Mouse (Mus musculus) cerebellum, adult 9-10 months (tissue): ENCODE data around the gene Rpap3.

ENCODE experiments used
- DNase-seq: peaks from one replicate; pipeline ENCODE4 v3.0.0; 2022

Gene Rpap3

DNA sequence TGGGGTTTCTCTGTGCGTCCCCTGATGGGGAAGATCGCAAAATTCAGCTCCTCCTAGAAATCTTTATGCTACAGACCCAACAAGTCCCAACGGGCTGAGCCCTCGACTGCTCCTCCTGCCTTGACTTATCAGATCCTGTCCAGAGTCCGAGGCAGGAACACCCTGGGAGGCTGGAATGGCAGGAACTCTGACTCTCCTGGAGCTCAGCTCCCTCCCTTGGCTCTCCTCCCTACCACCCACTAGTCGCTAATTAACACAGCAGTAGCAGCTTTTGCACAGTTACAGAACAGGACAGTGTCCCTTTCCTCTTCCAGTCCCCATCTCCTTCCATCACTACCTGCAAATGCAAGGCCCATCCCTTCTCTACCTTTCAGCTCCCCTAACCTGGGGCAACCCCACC lies 24.7 kb upstream of the Rpap3 start:
- no peak for DNase-seq

DNA sequence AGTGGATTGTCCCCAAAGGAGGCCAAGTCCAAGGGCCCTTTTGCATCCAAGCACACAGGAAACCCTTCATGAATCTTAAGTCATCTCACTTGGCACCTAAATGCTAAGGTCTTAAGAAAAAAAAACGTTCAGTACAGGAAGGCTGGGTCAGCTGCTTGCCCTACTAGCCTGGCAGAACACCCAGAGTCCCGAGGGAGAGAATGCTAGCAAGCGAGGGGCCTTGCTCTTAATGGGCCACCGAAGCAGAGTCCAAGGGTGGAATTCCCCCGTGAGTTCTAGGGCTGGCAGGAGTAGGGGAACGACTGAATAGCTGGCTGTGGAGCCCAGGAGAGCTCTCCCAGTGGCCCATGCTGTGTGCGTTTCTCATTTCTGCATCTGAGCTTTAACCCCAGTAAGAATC lies 23.2 kb upstream of the Rpap3 start:
- peak; percentile 7 for DNase-seq

DNA sequence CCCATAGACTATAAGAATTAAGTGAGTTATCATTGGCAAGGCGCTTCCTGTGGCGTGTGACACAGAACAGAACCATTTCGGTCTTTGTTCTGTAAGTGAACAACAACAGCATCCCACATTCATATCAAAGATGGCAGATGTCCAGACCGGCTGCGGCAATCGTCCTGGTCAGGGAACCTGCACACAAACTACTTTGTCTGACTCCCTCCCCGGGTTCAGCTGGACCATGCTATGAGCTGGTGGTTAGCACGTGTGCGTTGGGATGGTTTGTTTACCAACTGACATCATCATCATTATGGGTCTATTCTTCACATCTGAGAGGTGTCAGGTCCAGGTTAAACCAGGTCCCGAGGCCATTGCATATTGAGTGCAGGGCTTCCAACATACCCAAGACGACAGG lies 22.8 kb upstream of the Rpap3 start:
- no peak for DNase-seq

DNA sequence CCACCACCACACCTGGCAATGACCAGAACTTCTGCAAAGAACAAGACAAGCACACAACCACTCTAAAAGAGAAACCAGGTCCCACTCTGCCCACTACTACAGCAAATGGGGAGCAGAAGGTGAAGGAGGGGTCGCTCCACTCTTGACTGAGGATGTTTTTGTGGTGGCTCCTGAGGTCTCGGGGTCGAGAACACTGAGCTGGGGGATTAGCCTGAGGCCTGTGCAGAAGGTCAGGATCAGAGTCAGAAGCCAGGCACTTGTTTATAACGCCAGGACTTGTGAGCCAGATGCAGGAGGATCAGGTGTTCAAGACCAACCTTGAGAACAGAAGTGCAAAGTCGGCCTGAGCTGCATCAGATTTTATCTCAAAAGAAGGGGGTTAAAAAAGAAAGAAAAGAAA lies 21.9 kb upstream of the Rpap3 start:
- no peak for DNase-seq

DNA sequence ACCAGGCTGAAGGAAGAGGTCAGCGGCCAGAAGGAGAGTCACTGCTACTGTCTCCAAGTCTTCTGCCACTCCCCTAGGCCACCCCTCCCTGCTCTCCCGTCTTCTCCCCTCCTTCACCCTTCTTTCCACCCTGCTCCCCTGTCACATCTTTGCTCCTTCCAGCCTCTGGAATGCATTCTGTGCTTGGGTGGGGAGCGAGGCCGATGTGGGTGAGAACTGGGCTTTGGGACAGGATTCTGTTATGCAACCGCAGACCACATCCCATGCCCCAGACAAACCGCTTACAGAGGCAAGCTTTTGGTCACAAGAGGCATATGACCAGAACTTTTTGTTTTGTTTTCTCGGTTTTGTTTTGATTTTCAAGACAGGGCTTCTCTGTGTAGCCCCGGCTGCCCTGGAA lies 21.4 kb upstream of the Rpap3 start:
- no peak for DNase-seq

DNA sequence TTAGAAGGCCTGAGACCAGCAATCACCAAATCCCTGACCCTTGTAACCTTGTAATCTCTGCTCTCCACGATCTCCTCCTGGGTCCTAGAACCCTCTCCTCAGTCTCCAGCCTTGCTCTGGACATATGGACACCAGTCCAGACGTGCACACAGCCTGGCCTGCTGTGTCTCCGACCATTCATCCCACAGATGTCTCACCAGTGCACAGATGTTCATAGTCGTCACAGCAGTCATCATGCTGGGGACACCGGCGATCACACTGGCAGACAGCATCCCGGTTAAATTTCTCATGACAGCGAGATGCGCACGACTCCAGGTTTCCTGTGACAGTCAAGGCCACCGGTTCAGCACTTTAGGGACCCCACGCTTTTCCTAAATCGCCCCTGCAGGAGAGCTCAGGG lies 20.7 kb upstream of the Rpap3 start:
- DNase-seq = no peak

DNA sequence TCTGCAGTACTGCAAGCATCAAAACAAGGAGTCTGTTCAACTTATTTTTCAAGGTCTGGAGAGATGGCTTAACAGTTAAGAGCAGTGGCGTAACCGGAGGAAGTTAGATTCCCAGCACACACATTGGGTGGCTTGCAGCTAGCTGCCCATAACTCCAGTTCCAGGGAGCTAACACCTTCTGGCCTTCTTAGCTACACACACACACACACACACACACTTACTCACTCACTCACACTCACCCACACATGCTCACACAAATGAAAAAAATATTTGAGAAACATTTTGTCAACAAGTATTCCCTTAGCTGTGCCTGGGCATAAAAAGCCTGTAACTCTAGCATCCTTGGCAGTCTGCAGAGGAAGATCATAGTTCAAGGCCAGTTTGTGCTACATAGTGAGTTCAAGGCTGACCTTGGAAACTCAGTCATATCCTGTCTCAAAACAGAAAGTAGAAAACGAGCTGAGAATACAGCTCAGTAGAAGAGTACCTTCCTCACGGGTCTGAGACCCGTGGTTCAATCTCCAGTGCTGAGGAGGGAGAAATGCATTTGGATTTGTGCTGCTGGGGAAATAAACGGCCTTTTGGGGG lies 19.7 kb upstream of the Rpap3 start:
- no peak for DNase-seq

DNA sequence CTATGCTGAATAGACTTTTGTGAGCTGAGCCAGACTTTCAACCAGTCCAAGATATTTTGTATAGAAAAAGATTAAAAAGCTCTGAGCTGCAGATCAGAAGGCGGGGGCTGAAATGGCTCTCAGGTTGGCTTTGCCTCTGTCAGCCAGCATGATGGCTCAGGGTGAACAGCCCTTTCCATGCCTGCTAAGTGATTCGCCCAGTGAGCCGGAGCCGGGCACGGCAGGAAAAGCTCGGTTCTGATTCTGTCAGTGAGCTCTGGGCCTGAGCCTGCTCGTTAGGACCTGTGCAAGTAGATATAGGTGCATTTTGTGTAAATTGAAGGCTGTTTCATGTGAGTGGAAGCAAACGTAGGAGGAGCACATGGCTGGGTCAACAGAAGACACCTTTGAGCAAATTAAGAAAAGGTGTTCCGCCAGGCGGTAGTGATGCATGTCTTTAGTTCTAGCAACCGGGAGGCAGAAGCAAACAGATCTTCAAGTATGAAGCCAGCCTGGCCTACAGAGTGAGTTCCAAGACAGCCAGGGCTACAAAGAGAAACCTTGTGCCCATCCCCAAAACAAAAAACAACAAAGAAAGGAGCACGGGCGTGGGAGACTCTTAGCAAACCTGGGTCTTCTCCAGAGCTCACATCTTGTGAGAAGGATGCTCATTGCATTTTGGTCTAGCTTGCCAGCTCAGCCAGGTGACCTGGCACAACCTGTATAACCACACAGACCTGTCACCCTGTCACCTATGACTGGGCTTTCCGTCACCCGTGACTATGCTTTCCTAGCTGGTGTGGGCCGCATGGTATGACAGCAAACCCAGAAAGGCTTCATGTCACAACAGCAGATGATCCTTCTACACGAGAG lies 18.9 kb upstream of the Rpap3 start:
- no peak for DNase-seq

DNA sequence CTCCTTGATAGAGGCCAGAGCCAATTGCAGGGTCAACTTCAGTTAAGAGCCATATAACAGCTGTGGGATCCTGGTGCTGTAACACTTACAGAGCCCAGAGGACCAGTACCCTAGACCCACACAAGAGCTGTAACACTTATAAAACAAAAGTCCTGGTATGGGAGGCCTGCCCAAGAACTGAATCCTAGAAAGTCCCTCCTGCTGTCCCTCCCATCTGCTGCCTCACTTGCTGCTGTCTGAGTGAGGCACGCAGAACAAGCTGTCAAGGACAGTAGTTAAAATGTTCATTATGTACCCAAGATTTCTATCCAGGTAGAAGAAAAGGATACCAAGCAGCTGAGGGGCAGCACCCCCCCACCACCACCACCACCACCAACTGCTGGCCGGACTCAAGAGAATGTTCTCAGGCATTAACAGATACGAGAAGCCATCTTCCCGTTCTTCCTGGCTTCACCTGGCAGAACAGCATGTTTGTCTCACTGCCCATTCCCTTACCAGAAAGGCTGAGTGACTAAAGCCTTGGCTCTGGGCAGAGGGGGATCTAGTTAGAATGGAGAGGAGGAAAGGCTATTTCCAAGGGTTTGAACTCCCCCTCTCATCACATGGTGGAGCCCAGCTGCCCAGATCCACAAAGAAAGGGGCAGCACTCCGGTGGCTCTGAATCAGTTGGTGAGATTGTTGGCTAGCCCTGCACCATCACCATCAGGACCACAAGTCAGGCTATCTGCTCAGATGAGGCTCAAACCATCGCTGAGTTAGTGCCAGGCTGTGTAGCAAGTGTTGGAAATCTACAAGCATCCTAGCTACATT lies 18.1 kb upstream of the Rpap3 start:
- DNase-seq = peak; percentile 60

DNA sequence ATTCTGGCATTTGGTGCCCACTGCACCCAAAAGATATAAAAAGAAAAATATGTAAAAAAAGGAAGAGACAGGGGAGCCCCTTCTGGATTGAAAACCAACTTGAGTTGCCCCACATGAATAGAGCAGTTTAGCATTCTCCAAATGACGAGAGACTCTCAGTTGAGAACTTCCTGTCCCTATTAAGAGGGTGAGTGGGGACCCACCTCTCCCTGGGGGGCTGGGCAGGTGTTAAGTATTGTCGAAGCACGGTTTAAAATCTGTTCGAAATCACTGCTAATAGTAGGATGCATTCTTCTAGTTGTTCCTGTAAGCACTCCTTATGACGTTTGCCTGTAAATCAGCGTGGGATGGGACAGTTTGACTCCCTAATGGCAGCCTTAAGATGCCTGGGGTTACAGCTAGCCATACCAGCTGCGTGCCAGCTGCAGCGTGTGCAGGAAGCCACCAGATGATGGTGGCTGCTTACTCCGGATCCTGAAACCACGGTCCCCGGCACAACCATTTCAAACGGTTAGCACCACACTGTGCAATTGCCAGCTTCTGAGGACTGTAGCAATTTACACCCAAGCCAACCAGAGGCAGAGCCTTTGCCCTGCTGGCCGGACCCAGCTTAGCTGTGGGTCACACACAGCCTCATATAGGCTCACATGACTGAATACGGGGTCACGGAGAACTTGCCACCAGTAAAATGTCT lies 15.5 kb upstream of the Rpap3 start:
- no peak for DNase-seq

DNA sequence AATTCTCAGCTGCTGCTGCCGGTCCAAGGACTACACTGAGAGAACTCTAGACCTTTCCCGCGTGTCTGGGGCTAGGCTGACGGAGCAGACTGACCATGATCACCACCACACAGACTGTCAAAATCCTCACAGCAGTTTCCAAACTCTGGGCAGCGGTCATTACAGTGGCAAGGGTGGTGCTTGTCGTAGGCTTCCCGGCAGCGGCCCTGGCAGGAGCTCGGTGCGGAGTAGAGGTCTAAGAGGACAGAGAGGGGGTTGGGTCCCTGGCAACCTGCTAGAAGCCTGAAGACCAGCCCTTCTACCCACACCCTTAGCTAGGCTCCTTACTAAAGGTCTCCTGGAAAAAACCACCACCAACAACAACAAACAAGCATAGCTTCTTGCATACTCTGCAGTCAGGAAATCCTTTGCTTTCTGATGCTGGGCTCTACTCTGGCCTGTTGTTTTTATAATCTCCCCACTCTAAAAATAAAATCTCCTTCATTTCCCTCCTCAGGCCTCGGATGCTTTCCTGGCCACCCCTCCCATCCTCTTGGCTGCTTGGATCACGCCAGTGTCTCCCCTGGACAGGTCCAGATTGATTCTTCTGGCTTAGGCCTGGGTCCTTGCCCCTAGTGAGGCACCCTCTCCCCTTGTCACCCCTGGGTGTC lies 14.5 kb upstream of the Rpap3 start:
- DNase-seq = no peak

DNA sequence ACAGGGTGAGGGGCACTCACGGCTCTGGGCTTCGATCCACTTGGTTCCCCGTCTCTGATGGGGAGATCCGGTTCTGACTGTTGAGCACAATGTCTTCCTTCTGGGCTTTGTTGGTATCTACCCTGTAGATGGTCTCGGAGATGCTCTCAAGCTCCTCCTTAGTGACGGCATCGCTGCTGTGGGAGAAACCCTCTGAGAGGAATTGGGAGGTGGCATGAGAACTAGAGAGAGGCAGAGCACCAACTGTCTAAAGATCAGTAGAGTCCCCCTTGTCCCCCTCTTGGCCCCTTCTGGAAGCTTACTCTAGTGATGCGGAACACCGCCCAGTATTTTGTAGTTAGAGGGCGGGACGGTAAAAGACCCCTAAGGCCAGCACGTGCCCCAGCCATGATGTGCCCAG lies 13.9 kb upstream of the Rpap3 start:
- no peak for DNase-seq

DNA sequence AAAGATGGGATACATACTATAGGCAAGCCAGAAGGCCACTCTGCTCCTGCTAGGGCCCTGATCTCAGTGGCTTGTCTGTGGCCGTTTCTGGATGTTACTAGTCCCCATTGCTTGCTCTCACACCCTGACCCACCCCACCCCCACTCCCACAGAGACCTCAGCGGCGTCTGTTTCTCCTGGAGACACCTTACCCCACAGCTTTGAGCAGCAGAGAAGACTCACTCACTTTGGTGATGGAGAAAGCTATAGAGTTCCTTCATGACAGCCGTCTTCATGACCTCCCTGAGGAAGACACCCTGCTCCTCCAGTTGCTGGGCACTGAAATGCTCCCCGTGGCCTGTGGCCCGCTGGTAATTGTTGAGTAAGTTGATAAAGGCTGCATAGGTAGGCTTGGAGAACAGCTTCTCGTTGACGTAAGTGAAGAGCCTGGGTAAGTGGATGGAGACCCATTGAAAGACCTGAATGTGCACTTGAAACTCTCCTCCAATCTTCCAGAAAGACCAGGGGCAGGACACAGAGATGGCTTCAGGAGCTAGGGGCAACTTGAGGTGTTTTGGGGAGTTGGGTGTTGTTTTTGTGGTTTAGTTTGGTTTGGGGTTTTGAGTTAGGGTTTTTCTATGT lies 13.0 kb upstream of the Rpap3 start:
- DNase-seq = no peak

DNA sequence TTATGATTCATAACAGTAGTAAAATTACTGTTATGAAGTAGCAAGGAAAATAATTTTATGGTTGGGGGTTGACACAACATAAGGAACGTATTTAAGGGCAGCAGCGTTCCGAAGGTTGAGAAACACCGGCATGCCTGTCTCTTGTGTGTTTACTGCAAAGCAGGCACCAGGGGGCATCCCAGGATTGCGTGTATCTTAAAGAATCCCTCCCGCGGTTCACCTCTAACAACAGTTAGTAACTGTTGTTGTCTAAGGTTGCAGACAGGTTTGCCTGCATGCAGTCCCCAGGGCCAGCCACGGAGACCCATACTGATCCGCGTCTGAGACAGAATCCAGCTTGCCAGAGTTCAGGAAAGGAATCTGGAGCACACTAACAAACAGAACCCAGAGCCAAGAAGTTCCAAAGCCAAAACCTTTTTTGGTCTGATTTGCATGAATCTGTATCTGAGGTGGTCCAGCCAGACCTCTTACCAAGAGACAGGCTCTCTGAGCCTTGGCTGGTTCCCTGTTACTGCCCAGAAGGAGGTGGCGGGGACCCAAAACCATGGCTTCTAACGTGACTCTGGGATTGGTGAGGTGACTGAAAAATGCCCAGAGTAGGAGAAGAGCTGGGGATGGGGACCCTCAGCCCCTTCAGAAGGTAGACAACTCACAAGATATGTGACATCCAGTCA lies 12.4 kb upstream of the Rpap3 start:
- peak; percentile 26 for DNase-seq

DNA sequence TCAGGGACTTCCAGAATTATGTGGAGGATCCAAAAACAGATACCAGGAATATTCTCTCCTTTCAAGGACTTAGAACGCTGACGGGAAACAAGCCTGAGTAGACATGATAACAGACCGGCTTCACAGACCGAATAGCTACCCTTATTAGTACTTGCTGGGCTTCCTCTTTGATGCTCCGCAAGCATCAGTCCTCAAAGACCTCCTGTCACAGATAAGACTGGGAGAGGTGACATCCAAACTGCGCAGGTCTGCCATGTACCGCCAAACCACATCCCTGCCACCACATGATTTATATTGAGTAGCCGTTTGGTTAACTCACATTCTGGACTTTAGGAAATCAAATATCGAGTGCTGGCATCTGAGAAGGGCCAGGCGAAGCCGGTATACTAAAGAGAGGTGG lies 11.2 kb upstream of the Rpap3 start:
- no peak for DNase-seq

DNA sequence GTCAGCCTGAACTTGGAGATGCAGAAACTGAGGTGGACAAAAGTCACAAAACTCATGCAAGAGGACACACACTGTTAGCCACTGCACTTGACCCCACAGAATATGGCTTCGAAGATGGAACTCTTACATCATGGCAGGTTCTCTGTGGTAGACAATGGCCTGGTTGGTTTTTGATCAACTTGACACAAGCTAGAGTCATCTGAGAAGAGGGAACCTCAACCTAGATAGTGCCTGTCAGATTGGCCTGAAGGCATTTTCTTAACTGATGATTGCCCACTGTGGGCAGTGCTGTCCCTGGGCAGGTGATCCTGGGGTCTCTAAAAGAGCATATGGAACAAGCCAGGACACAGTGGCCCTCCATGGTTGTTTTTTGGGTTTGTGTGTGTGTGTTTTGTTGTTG lies 10.1 kb upstream of the Rpap3 start:
- no peak for DNase-seq

DNA sequence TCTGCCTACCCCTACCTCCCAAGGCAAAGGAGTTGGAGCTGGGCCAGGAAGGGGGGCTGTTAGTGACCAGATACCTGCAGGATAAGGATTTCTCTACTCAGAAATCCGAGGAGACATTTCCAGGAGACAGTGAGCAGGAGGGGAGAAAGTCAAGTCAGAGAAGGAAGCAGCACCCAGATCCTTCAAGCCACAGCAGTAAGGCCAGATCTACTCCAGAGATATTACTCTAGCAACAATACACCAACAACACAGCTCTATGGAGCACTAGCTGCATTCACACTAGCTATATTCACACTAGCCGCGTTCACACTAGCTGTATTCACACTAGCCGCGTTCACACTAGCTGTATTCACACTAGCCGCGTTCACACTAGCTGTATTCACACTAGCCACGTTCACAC lies 9.5 kb upstream of the Rpap3 start:
- no peak for DNase-seq

DNA sequence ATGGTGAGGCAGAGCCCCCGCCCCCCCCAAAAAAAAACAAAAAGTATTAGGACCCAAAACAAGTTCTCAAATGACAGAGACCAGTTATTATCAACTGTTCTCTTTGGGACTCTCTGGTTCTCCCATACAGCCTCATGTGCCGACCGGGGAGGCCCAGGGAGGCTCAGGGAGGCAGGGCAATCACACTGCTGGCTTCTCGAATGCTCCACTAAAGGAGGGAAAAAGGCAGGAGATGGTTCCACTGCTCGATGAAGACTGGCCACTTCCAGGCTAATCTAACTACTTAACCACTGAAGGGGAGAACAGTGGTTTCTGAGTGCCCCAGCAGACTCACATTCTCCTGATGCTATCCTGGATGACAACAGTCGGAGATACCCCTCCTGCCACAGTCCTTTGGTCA lies 6.9 kb upstream of the Rpap3 start:
- DNase-seq = no peak

DNA sequence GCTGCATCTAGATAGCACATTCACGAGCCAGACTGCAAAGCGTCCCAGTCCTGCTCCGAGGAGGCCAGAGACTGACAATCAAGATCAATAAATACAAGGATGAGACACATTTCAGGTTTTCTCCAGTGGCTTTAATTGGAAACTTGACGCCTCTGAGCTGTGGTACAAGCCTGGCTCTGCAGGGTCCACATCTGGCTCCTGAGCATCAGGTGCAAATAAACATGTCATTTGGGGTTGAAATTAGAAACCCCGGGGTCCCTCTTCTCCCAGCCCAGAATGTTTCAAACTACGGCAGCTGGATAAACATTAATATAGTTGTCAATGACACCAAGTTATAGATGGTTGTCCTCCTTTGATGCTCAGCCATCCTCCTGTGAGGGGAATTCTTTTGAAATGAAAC lies 5.3 kb upstream of the Rpap3 start:
- no peak for DNase-seq

DNA sequence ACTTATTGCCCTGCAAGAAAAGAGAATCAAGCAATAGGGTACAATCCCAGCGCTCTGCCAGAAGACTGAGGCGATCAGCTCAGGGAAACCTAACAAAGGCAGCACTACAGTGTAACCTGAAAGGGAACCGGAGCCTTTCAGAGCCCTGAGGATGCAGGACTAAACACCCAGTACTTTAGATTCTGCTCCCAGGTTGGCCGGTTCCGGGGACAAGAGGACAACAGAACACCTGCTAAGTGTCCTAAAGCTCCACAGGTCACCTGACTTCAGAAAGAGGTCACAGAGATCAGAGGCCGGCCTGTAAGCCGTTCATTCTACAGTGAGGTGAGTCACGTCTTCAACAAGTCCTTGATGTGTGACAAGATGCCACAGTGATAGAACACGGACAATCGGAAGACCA lies 9.0 kb downstream of the Rpap3 start:
- DNase-seq = no peak

DNA sequence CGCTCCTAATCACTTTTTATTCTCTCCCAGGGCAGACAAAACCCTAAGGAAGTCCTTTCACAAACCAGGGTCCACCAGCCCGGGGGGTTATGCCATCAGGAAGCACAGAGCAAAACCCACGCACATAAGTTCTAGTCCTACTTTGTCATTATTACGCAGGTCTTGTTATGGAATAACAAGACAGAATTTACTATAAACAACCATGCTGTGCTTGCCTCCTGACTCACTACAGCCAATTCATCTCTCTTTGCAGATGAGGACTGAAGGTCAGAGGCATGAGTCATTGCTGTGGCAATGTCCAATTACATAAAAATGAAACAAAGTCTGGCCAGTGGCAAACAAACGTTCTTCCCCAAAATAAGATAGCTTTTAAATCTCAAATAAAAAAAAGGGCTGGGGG lies 12.2 kb downstream of the Rpap3 start:
- no peak for DNase-seq

DNA sequence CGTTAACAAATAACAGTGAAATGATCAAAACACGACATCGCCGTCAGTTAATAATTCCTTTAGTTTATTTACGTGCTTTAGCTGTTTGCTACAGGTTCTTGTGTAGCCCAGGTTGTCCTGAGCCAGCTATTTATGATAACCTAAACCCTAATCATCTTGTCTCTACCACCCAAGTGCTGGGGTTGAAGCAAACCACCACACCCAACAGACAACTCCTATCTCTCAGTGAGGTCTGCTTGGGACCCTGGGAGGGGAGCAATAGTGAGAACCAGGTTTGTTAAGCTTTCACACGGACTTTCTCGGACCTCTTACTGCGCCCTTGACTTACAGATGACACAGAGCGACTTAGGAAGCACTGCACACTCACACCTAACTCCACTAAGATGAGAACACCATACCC lies 21.5 kb downstream of the Rpap3 start:
- DNase-seq = no peak
